Mouse (Mus musculus): ENCODE data around the gene Abca4. TPM values are rescaled to one million over a fixed set of nuclear protein-coding genes. Genes with fewer than 3 reads are reported as not detected.
"Not testable (repeated sequence)": the region's sequence is repeated elsewhere in the genome, so short reads cannot be mapped to it uniquely, and the experiment has no call there.

The Abca4 gene
- total RNA-seq, 2 experiments from 2014 or later: 0.79 to 0.95 TPM

DNA sequence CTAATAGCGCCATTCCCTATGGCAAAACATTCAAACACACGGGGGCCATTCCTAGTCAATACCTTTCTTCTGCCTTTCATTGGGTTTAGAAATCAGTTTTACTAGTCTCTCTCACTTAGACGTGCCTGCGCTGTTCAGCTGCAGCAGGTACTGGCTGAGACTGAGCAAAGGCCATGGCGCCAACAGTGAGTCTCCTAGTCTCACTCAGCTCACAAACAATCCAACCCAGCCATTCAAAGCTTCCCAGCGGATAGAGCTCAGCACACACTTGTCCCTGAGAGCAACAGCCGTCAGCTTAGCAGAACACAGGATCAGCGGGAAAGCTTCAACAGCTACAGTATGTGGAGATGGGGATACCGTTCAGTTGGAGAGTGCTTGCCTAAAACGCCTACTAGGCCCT lies 27.5 kb downstream of the Abca4 start:
- intact Hi-C loops (cut with DNase I): no loop called here
- DNase-seq: no peak
- Histone ChIP-seq H3K27ac (no peak overlapping the region), H3K4me3 (no peak overlapping the region)
- no peak for TF ChIP-seq CTCF (IDR thresholded peaks at IDR 0.05)

DNA sequence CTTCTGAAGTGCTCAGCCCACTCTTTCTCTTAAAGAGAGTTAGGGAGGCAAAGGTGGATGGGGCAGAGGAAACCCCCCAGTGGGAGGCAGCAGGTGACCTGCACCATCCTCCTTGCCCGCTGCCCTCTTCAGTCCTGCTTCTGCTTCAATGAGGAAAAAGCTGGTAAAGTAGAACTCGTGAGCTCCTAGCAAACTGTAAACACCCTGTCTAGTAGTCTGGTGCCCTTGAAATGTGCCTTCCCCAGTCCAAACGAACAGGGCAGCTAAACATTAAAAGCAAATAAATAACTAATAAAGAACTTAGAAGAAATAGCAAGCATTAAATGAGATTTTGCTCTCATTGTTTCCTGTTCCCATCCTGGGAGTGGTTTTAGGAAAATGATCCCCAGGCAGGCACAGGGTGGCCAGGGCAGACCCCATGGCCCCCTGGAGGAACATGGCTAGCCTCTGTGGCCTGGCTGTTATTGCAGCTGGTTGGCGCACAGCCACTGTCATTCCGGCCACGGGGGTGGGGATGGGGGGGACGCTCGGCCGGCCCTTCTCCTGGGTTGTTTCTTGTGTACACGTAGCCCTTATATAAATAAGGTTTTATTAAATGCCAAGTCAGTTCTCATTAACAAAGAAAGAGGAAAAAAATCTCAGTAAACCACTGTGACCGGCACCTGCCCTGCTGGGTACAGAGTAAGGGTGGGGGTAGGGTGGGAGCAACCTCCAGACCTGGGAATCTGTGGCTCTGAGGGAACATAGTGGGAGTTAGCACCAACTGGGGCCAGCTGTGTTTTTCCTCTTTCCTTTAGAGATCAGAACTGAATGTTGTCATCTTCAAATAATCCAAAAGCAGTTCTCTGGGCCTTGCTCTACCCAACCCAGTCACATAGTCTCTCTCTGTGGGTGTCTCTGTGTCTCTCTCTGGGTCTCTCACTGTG lies 28.7 kb downstream of the Abca4 start:
- intact Hi-C loops (cut with DNase I): no loop called here
- TF ChIP-seq CTCF (IDR thresholded peaks at IDR 0.05): no peak
- Histone ChIP-seq H3K4me3 (no peak overlapping the region), H3K27ac (peak overlapping the region; percentile 78)
- peak; percentile 58 for DNase-seq

DNA sequence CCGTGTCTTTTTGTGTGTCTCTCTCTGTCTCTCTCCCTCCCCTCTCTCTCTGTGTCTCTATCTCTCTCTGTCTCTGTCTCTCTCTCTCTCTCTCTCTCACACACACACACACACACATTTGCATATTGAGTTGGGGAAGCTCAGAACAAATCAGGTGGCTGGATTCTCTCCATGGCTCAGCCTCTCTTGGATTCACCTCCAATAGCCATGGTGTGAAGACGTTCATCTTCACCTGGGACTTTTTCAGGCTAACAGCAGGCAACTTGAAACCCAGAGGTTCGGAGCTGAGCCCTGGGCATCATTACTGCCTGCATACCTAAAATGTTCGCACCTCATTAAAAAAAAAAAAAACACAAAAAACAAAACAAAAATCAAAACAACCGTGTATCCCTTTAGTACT lies 29.4 kb downstream of the Abca4 start:
- no peak for TF ChIP-seq CTCF (IDR thresholded peaks at IDR 0.05)
- DNase-seq: no peak
- intact Hi-C loops (cut with DNase I): no loop called here
- no peak overlapping the region for H3K4me3 ChIP-seq
- peak overlapping the region; percentile 78 for H3K27ac ChIP-seq

DNA sequence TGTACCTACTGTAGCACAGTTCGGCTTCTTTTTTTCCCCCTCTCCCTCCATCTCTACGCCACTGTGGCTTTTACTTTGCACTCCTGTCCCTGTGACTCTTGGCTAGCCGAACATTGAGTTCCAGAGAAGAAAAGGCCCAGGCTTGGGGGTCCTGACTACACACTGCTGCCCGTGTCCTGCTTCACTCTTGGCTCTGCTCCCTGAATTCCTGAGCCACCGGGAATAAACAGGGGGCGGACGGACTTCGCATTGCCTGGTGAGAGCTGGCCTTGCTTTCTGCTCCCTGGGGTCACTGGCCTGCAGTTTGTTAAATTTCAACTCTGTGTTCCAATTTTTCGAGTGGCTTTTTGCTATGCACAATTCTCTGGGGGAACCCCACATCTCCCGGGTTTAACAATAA lies 30.1 kb downstream of the Abca4 start:
- intact Hi-C loops (cut with DNase I): no loop called here
- DNase-seq: no peak
- Histone ChIP-seq H3K27ac (peak overlapping the region; percentile 78), H3K4me3 (no peak overlapping the region)
- TF ChIP-seq CTCF (IDR thresholded peaks at IDR 0.05): no peak

DNA sequence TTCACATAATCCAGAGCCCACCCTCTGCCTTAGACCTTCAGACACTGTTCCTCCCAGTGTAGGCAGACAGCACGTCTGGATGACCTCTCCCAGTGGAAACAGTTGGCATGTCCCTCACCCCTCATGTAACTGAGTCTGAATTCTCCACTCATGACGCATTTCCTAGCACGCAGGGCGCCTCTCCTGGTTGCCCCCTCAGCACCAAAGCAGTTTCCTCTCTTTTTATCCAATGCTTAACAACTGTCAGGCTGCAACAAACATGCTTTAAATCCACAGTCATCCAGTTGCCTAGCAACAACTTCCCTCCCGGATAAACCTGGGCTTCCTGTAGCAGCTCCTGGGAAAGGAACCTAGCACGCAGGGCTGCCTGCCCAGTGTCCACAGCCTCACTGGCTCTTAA lies 33.9 kb downstream of the Abca4 start:
- intact Hi-C loops (cut with DNase I): no loop called here
- peak; percentile 29 for DNase-seq
- Histone ChIP-seq H3K4me3 (no peak overlapping the region), H3K27ac (peak overlapping the region; percentile 70)
- TF ChIP-seq CTCF (IDR thresholded peaks at IDR 0.05): no peak

DNA sequence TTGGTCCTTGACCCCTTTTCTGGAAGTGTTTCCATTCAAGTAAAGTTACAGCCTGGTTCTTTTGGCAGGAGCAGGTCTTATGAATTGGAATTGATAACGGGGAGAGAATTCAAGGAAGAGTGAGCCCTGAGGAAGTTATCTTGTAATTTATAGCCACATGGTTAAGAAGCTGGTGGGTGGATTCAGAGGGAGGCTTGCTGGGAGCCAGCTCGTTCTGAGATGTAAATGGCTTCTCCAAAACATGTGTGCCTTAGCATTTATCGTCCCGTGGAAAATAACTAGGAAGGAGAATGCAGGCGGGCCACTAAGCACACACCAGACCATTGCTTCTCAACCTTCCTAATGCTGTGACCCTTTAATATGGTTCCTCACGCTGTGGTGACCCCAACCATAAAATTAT lies 34.9 kb downstream of the Abca4 start:
- H3K4me3 ChIP-seq: no peak overlapping the region
- H3K27ac ChIP-seq: peak overlapping the region; percentile 70; the same call in 1 of the 2 replicates
- no peak for DNase-seq
- intact Hi-C loops (cut with DNase I): no loop called here
- TF ChIP-seq CTCF (IDR thresholded peaks at IDR 0.05): no peak

DNA sequence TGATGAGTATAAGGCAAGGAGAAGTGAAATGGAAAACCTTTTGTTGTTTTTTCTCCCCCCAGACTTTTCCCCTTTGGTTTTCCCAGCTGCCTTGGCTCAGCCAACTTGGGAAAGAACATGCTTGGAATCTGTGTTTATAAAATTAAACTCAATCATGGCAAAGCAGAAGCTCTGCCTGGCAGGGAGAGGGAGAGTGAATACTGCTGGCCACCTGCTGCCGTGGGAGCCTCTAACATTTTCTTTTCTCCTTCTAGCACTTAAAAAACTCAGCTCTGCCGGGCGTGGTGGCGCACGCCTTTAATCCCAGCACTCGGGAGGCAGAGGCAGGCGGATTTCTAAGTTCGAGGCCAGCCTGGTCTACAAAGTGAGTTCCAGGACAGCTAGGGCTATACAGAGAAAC lies 37.4 kb downstream of the Abca4 start:
- H3K27ac ChIP-seq; DNase-seq; intact Hi-C loops (cut with DNase I); H3K4me3 ChIP-seq: not testable (repeated sequence)

DNA sequence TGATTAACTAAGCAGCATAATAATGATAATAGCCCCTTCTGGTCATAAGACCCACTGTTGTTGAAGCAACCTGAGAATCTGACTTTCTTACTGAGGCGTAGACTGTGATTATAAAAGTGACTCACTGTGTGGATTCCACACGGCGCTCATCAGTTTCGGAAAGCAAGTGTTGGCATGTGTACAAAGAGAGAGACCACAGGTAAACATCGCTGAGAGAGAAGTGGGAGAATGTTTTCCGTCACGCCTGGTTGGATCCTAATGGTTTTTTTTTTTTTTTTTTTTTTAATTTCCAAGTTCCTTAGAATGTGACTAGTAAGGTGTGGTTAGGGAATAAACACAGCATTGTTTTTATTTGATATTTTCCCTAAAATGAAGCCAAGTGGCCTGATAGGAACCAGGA lies 38.1 kb downstream of the Abca4 start:
- DNase-seq: no peak
- Histone ChIP-seq H3K4me3 (no peak overlapping the region), H3K27ac (no peak overlapping the region)
- intact Hi-C loops (cut with DNase I): no loop called here
- no peak for TF ChIP-seq CTCF (IDR thresholded peaks at IDR 0.05)

DNA sequence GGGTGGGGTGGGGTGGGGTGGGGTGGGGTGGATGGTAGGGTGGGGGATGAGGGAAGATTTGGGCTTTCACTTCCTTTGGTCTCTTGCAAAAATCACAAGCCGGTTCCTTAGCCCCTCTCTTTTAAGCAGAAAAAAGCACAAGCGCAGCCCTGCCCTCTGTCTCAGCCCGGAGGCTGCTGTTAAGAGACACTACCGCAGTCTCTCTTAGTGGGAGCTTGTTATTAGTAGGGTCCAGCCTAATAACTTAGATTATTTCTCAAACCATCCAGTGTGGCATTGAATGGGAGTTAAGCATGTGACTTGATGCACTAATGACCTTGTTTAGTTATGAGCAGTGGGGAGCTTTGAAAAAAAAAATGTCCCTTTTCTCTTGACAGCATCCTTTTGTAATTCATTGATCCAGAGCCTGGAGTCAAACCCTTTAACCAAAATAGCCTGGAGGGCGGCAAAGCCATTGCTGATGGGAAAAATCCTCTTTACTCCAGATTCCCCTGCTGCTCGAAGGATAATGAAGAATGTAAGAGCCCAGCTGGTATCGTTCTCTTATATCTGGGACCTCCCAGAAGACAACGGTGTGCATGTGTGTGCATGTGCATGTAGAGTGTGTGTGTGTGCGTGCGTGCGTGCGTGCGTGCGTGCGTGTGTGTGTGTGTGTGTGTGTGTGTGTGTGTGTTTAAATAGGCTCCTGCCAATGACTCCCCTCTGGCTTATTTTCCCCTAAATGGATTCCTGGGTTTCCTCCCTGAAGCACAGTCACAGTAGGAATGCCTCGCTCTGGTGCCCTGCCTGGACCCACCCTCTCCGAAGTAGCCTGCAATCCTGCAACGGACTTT lies 41.1 kb downstream of the Abca4 start:
- DNase-seq: no peak
- Histone ChIP-seq H3K4me3 (peak overlapping the region; percentile 63), H3K27ac (peak overlapping the region; percentile 66)
- intact Hi-C loops (cut with DNase I): no loop called here
- TF ChIP-seq CTCF (IDR thresholded peaks at IDR 0.05): no peak

DNA sequence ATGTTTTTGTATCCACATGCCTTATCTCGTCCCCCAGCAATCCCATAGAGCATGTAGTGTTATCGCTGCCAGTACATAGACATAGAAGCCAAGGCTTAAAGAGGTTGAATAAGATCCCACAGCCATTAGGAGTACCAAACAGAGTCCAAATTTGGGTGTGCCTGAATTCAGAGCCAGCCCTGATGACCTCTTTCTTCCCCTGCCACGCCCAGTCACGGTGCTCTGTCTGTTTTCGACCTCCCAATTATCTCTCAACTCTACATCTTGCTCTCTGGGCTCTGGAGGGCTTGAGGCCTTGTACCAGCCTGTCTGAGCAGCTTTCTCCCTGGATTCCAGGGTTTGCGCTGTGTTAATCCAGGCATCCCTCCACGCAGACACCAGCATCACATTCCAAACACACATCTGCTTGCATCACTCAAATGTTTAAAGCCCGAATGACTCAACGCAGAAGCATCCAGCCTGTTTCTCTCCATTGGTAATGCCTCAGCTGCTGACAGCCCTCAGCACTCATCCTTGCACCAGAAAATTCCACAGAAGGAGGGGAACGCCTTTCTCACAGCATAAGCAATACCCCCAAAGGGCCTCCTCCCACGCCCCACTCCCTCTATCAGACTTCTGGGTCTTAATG lies 43.9 kb downstream of the Abca4 start:
- peak; percentile 68 for DNase-seq
- intact Hi-C loops (cut with DNase I): no loop called here
- no peak for TF ChIP-seq CTCF (IDR thresholded peaks at IDR 0.05)

DNA sequence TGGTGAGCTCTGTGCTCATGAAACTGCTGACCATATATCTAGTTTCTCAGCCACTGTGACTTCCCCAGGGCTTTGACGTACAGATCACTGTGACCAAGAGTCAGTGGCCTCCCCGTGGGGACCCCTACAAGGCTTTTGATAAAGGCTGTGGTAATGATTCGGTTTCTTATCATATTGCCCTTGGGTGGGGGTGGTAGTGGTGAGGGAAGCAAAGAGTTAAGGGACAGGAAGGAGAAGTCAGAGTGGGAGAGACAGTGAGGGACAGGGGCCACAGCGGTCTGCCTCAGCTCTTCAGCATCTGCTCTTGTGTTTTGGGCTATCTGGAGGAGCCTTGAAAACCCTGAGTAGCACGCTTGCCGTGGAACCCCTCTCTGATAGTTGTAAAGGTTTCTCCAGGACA lies 46.1 kb downstream of the Abca4 start:
- TF ChIP-seq CTCF (IDR thresholded peaks at IDR 0.05): no peak
- DNase-seq: no peak
- Histone ChIP-seq H3K27ac (no peak overlapping the region), H3K4me3 (no peak overlapping the region)
- intact Hi-C loops (cut with DNase I): no loop called here

More for the DNA sequence above, 43.9 kb downstream of the Abca4 start:
- peak overlapping the region; percentile 79 for H3K27ac ChIP-seq
- no peak overlapping the region for H3K4me3 ChIP-seq

DNA sequence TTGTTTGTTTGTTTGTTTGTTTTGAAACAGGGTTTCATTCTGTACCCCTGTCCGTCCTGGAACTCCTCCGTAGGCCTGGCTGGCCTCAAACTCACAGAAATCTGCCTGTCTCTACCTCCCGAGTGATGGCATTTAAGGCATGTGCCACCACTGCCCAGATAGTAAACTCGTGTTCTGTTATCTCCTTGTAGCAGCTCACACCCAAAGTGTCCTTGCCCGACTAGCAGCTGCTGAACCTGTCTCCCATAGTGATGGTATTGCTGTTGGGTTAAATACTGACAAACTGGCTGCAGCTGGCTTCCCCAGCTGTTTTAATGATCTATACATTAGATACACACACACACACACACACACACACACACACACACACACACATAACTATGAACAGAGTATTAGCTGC lies 55.5 kb downstream of the Abca4 start:
- no peak overlapping the region for H3K27ac ChIP-seq
- no peak for TF ChIP-seq CTCF (IDR thresholded peaks at IDR 0.05)
- H3K4me3 ChIP-seq: no peak overlapping the region
- intact Hi-C loops (cut with DNase I): no loop called here
- DNase-seq: no peak

DNA sequence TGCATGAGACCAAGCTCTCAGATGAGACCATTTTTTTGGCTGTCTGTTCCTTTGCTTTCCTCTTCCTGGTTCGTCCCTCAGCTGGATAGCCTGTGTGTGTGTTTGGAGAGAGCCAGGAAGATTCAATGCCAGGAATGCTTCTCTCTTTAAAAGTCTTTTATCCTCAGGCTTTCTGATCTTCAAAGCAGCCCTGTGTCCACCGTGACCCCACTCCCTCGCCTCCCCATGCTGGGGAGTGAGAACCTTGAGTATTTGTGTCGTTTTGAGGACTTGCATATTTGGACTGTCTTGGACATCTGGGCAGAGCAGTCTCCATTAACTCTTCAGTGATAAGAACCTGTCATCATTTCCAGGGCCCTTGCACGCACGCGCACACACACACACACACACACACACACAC lies 57.8 kb downstream of the Abca4 start:
- Histone ChIP-seq H3K27ac (no peak overlapping the region), H3K4me3 (no peak overlapping the region)
- no peak for TF ChIP-seq CTCF (IDR thresholded peaks at IDR 0.05)
- intact Hi-C loops (cut with DNase I): no loop called here
- no peak for DNase-seq
